Mouse (Mus musculus) heart, postnatal 4 days (tissue): ENCODE results near the gene Akap6. TPM values are rescaled to one million over a fixed set of nuclear protein-coding genes. Genes with fewer than 3 reads are reported as not detected.
A peak's percentile ranks its signal among the peaks of the same experiment; 100 is the strongest.

Experiments used
- DNase-seq: peaks from one replicate; pipeline ENCODE4 v3.0.0; 2021
- total RNA-seq, 2 experiments: library from RNA; stranded (reverse); gene quantifications; 2 replicates each; pipeline ENCODE4 v1.2.3; 2021

The Akap6 gene
- total RNA-seq, 2 experiments from 2014 or later, result 118 to 127 TPM

GRCm38 (mm10) chr12:53057606-53058005, 358.4 kb downstream of the Akap6 start:
- DNase-seq, result no peak

GRCm38 (mm10) chr12:53060903-53061302, 361.7 kb downstream of the Akap6 start:
- DNase-seq, result no peak

GRCm38 (mm10) chr12:53061466-53062124, 362.4 kb downstream of the Akap6 start:
- no peak for DNase-seq

GRCm38 (mm10) chr12:53063003-53063402, 363.8 kb downstream of the Akap6 start:
- DNase-seq, result no peak

- no peak for DNase-seq
These were observed 365.1 kb downstream of the Akap6 start for GRCm38 (mm10) chr12:53064241-53064760.

- no peak for DNase-seq
These were observed 366.0 kb downstream of the Akap6 start for GRCm38 (mm10) chr12:53065031-53065785.

- no peak for DNase-seq
These were observed 367.1 kb downstream of the Akap6 start for GRCm38 (mm10) chr12:53066321-53066720.

GRCm38 (mm10) chr12:53070907-53071306, 371.7 kb downstream of the Akap6 start:
- DNase-seq, result no peak

GRCm38 (mm10) chr12:53076595-53077400, 377.6 kb downstream of the Akap6 start:
- DNase-seq, result no peak

GRCm38 (mm10) chr12:53085789-53086188, 386.6 kb downstream of the Akap6 start:
- DNase-seq, result no peak

- DNase-seq, result no peak
These were observed 413.1 kb downstream of the Akap6 start for GRCm38 (mm10) chr12:53112276-53112675.

- no peak for DNase-seq
These were observed 420.2 kb downstream of the Akap6 start for GRCm38 (mm10) chr12:53119352-53119751.

- peak; percentile 57 for DNase-seq
These were observed 424.9 kb downstream of the Akap6 start for GRCm38 (mm10) chr12:53124131-53124530.

- no peak for DNase-seq
These were observed 425.5 kb downstream of the Akap6 start for GRCm38 (mm10) chr12:53124696-53125095.

- no peak for DNase-seq
These were observed 426.1 kb downstream of the Akap6 start for GRCm38 (mm10) chr12:53125286-53125685.

- DNase-seq, result no peak
These were observed 435.0 kb downstream of the Akap6 start for GRCm38 (mm10) chr12:53134196-53134595.

GRCm38 (mm10) chr12:53137331-53137730, 438.1 kb downstream of the Akap6 start:
- no peak for DNase-seq

GRCm38 (mm10) chr12:53144122-53144695, 445.0 kb downstream of the Akap6 start:
- no peak for DNase-seq

GRCm38 (mm10) chr12:53144760-53145159, 445.6 kb downstream of the Akap6 start:
- DNase-seq, result no peak

- no peak for DNase-seq
These were observed 446.3 kb downstream of the Akap6 start for GRCm38 (mm10) chr12:53145516-53145915.

- peak; percentile 36 for DNase-seq
These were observed 447.4 kb downstream of the Akap6 start for GRCm38 (mm10) chr12:53146460-53147050.

- DNase-seq, result no peak
These were observed 448.5 kb downstream of the Akap6 start for GRCm38 (mm10) chr12:53147696-53148095.
